Mouse (Mus musculus): ENCODE data around the gene Tekt3. TPM values are rescaled to one million over a fixed set of nuclear protein-coding genes. Genes with fewer than 3 reads are reported as not detected.

Tekt3 gene
- polyA plus RNA-seq, 1 experiment from 2014 or later = not detected

GRCm38 (mm10) chr11:63136205-63136604 is 74.8 kb downstream of the Tekt3 start:
- no peak for ATAC-seq (replicated peaks; ENCODE audit: insufficient number of reproducible peaks, low FRiP score, low TSS enrichment)
- Histone ChIP-seq H3K9ac (ENCODE audit: low read depth, low read length) (no peak overlapping the region), H3K4me2 (no peak overlapping the region), H3K9me3 (replicated peaks; ENCODE audit: control insufficient read depth, low read length) (no peaks in the 10 kb centered on the region), H3K27ac (ENCODE audit: low read depth, low read length) (no peak overlapping the region), H3K4me1 (ENCODE audit: control insufficient read depth, insufficient read depth, low read length) (peaks cover 18% of the 10 kb centered on the region), H3K36me3 (ENCODE audit: control insufficient read depth, insufficient read depth, low read length) (no peaks in the 10 kb centered on the region), H3K27me3 (ENCODE audit: control insufficient read depth, insufficient read depth, low read length) (peaks cover 2% of the 10 kb centered on the region; the same call in 1 of the 2 replicates), H3K4me3 (ENCODE audit: low read depth, low read length) (no peak overlapping the region)
- 47% methylated on average over 6 of the region's 6 CpGs for WGBS (ENCODE audit: insufficient replicate concordance)

DNA sequence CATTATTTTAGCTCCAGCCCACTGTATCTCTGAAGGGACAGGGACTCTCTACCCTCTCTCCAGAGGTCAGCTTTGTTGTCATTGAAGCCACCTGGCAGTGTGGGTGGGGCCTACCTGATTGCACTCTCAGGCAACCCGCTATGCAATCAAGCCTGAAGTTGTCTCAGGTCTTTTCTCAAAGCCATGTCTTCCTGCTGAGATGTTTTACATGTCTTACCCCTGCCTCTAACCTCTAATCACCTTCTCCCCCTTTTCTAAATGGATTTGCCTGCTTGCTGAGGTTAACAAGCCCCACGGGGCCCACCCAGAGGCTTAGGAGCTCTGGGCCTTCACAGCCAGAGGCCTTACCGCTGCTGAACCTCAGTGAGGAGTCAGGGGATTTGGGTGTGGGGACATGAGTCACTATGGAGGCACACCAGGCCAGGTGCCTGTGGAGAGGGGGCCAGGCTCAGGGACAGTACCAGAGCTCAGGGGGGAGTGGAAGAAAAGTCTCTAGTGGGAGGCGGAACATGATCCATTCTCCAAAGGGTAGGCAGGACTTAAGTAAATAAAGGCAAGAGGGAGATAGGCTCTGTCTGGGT is 75.5 kb downstream of the Tekt3 start:
- Histone ChIP-seq H3K9ac (ENCODE audit: low read depth, low read length) (no peak overlapping the region), H3K36me3 (ENCODE audit: control insufficient read depth, insufficient read depth, low read length) (no peaks in the 10 kb centered on the region), H3K4me1 (ENCODE audit: control insufficient read depth, insufficient read depth, low read length) (peaks cover 12% of the 10 kb centered on the region), H3K4me2 (no peak overlapping the region), H3K4me3 (ENCODE audit: low read depth, low read length) (no peak overlapping the region), H3K9me3 (replicated peaks; ENCODE audit: control insufficient read depth, low read length) (no peaks in the 10 kb centered on the region), H3K27me3 (ENCODE audit: control insufficient read depth, insufficient read depth, low read length) (peaks cover 2% of the 10 kb centered on the region; the same call in 1 of the 2 replicates), H3K27ac (ENCODE audit: low read depth, low read length) (no peak overlapping the region)
- ATAC-seq (replicated peaks; ENCODE audit: insufficient number of reproducible peaks, low FRiP score, low TSS enrichment) = no peak
- WGBS (ENCODE audit: insufficient replicate concordance) = 71% methylated on average over 4 of the region's 4 CpGs

GRCm38 (mm10) chr11:63138739-63139138 is 77.3 kb downstream of the Tekt3 start:
- Histone ChIP-seq H3K27ac (ENCODE audit: low read depth, low read length) (no peak overlapping the region), H3K36me3 (ENCODE audit: control insufficient read depth, insufficient read depth, low read length) (no peaks in the 10 kb centered on the region; the same call in 1 of the 2 replicates), H3K4me3 (ENCODE audit: low read depth, low read length) (no peak overlapping the region), H3K27me3 (ENCODE audit: control insufficient read depth, insufficient read depth, low read length) (0 out of 2 replicates have a peak, but pooled peaks cover 2% of the 10 kb centered on the region), H3K9me3 (replicated peaks; ENCODE audit: control insufficient read depth, low read length) (no peaks in the 10 kb centered on the region), H3K4me2 (no peak overlapping the region), H3K4me1 (ENCODE audit: control insufficient read depth, insufficient read depth, low read length) (peaks cover 8% of the 10 kb centered on the region; the same call in 1 of the 2 replicates), H3K9ac (ENCODE audit: low read depth, low read length) (no peak overlapping the region)
- ATAC-seq (replicated peaks; ENCODE audit: insufficient number of reproducible peaks, low FRiP score, low TSS enrichment) = no peak
- 45% methylated on average over 3 of the region's 3 CpGs for WGBS (ENCODE audit: insufficient replicate concordance)

DNA sequence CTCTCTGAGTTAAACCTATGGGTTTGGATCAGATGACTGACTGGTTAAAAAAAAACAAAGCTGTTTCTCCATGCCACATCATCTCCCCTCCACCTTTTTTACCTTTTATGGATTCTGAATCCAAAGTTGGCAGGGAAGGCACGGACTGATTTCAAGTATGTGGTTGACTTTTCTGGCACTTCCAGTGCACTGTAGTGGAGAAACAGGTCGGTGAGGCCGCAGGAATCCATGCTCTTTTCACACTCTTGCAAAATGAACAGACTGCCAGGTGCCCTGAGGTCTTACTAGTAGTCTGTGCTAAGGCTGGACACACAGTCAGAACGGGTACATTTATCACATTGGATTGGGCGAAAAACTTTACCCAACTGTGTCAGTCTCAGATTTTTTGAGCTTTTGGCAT is 80.9 kb downstream of the Tekt3 start:
- H3K4me2 ChIP-seq = no peak overlapping the region
- H3K27me3 ChIP-seq (ENCODE audit: control insufficient read depth, insufficient read depth, low read length) = no peaks in the 10 kb centered on the region
- no peak for ATAC-seq (replicated peaks; ENCODE audit: insufficient number of reproducible peaks, low FRiP score, low TSS enrichment)
- WGBS (ENCODE audit: insufficient replicate concordance) = 88% methylated on average over 5 of the region's 5 CpGs
- no peak overlapping the region for H3K27ac ChIP-seq (ENCODE audit: low read depth, low read length)
- H3K4me3 ChIP-seq (ENCODE audit: low read depth, low read length) = no peak overlapping the region
- peaks cover 7% of the 10 kb centered on the region; the same call in 1 of the 2 replicates for H3K4me1 ChIP-seq (ENCODE audit: control insufficient read depth, insufficient read depth, low read length)
- no peaks in the 10 kb centered on the region; the same call in 1 of the 2 replicates for H3K36me3 ChIP-seq (ENCODE audit: control insufficient read depth, insufficient read depth, low read length)
- H3K9ac ChIP-seq (ENCODE audit: low read depth, low read length) = no peak overlapping the region
- H3K9me3 ChIP-seq (replicated peaks; ENCODE audit: control insufficient read depth, low read length) = no peaks in the 10 kb centered on the region

- Histone ChIP-seq H3K4me2 (no peak overlapping the region), H3K9me3 (replicated peaks; ENCODE audit: control insufficient read depth, low read length) (no peaks in the 10 kb centered on the region), H3K27ac (ENCODE audit: low read depth, low read length) (no peak overlapping the region), H3K4me3 (ENCODE audit: low read depth, low read length) (no peak overlapping the region), H3K27me3 (ENCODE audit: control insufficient read depth, insufficient read depth, low read length) (no peaks in the 10 kb centered on the region), H3K4me1 (ENCODE audit: control insufficient read depth, insufficient read depth, low read length) (peaks cover 7% of the 10 kb centered on the region; the same call in 1 of the 2 replicates), H3K9ac (ENCODE audit: low read depth, low read length) (no peak overlapping the region), H3K36me3 (ENCODE audit: control insufficient read depth, insufficient read depth, low read length) (no peaks in the 10 kb centered on the region; the same call in 1 of the 2 replicates)
- no peak for ATAC-seq (replicated peaks; ENCODE audit: insufficient number of reproducible peaks, low FRiP score, low TSS enrichment)
- 78% methylated on average over 4 of the region's 4 CpGs for WGBS (ENCODE audit: insufficient replicate concordance)
Observed at GRCm38 (mm10) chr11:63142816-63143215, 81.4 kb downstream of the Tekt3 start.

DNA sequence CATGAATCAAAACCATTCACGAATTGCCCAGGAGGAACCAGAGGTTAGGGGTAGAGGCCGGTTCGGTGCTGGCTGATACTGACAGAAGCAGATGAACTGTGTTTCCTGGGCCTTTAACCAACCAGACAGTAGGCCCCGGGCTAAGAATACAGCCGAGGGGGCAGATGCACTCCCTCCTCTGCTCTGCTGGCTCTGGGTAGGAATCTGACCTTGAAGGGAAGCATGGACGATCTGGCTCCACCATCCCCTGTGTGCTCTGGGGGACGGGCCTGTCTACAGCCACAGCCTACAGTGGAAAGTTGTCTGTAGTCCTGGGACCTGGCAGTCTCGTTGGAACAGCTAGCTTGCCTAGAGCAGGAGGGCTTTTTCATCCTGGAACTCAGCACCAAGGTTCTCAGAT is 82.0 kb downstream of the Tekt3 start:
- Histone ChIP-seq H3K36me3 (ENCODE audit: control insufficient read depth, insufficient read depth, low read length) (no peaks in the 10 kb centered on the region; the same call in 1 of the 2 replicates), H3K27ac (ENCODE audit: low read depth, low read length) (no peak overlapping the region), H3K9ac (ENCODE audit: low read depth, low read length) (no peak overlapping the region), H3K4me3 (ENCODE audit: low read depth, low read length) (no peak overlapping the region), H3K9me3 (replicated peaks; ENCODE audit: control insufficient read depth, low read length) (no peaks in the 10 kb centered on the region), H3K4me1 (ENCODE audit: control insufficient read depth, insufficient read depth, low read length) (peaks cover 7% of the 10 kb centered on the region; the same call in 1 of the 2 replicates), H3K4me2 (no peak overlapping the region), H3K27me3 (ENCODE audit: control insufficient read depth, insufficient read depth, low read length) (no peaks in the 10 kb centered on the region)
- WGBS (ENCODE audit: insufficient replicate concordance) = 59% methylated on average over 8 of the region's 8 CpGs
- no peak for ATAC-seq (replicated peaks; ENCODE audit: insufficient number of reproducible peaks, low FRiP score, low TSS enrichment)

Other genes with a start within 250 kb of the Tekt3 start
- 3.9 and 5.4 TPM in 2 replicates for gene Trim16, start 241.4 kb upstream of the Tekt3 start, polyA plus RNA-seq (2014; fragmentation: Nextera tagmentation; extraction: Ambion mirVana)
- 0.21 and 0.24 TPM in 2 replicates for gene Fbxw10, start 214.6 kb upstream of the Tekt3 start, polyA plus RNA-seq (2014; fragmentation: Nextera tagmentation; extraction: Ambion mirVana)
- 47.3 and 49.4 TPM in 2 replicates for gene Tvp23b, start 182.2 kb upstream of the Tekt3 start, polyA plus RNA-seq (2014; fragmentation: Nextera tagmentation; extraction: Ambion mirVana)
- gene Cdrt4, start 110.5 kb upstream of the Tekt3 start, polyA plus RNA-seq (2014; fragmentation: Nextera tagmentation; extraction: Ambion mirVana) = 0.54 TPM in 1 of 2 replicates, not detected in the other
- 77.9 and 89.4 TPM in 2 replicates for gene Pmp22, start 67.3 kb downstream of the Tekt3 start, polyA plus RNA-seq (2014; fragmentation: Nextera tagmentation; extraction: Ambion mirVana)

Data from heart, embryonic 11.5 days (tissue).